Mouse (Mus musculus): ENCODE measurements around the gene Pfn1.

DNA sequence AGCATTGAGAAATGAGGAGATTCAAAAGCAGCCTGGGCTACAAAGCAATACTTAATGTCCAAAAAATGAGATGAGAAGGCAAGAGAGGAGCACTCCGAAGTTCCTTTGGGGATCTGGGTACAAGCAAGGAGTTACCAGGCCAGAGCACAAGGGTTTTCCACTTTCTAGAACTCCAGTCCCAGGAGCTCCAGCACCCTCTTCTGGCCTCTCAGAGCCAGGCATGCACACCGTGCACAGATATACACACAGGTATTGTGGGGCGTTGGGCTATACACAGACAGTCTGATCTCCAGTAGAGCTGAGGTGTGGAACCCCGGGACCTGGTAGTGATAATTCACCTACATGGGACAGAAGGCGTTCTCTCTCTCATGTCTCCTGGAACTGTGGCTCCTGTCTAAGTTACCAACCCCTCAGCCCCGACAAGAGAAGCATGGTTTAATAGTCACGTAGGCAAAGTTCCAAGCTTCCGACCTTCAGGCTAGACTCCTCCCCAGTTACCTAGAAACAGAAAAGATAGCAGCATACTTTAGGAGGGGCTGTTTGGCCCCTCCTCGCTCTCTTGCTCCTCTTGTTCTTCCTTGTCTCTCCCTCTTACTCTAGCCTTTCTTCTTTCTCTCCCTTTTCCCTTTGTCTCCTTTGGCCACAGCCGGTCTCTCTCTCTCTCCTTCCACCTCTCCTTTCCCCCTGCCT is 31.2 kb downstream of the Pfn1 start:
- TF ChIP-seq CTCF (IDR thresholded peaks at IDR 0.05; ENCODE audit: low read depth, low read length) (no peak), POLR2A (IDR thresholded peaks at IDR 0.05; ENCODE audit: borderline replicate concordance, low read depth, low read length) (no peak)

Data from bone marrow macrophage, adult 2 months (primary cell).